Mouse (Mus musculus): Measurements from ENCODE around the gene Ap5m1. TPM values are rescaled to one million over a fixed set of nuclear protein-coding genes. Genes with fewer than 3 reads are reported as not detected.

Ap5m1 gene
- total and polyA plus RNA-seq, 2 experiments from 2014 or later = 15.2 to 23.1 TPM

GRCm38 (mm10) chr14:49074361-49074760 lies 8.5 kb downstream of the Ap5m1 start:
- DNase-seq (ENCODE audit: low spot score) = no peak
- no peak for TF ChIP-seq CTCF (IDR thresholded peaks at IDR 0.05)

DNA sequence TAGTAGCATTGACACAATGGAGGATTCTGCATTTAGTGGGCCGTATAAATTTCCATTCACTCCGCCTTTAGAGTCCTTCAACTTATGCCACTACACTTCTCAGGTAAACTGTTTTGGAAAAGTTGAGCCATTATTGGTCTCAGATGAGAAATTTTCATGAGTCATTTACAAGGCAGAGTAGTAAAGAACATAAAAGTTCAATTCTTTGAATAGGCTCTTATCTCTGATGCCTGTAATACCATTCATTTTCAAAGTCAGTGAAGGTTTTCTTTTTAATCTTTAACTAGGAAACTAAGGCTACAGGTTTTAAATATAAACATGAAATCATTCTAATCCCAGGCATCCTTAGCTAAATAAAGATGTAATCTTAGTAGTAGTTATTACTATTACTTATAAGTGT lies 12.9 kb downstream of the Ap5m1 start:
- no peak overlapping the region for H3K27ac ChIP-seq (ENCODE audit: low read depth, low read length)
- peaks cover 3% of the 10 kb centered on the region; the same call in 1 of the 2 replicates for H3K36me3 ChIP-seq (ENCODE audit: insufficient read depth, low read length)
- ATAC-seq (ENCODE audit: low FRiP score) (no peak), DNase-seq (ENCODE audit: low spot score) (no peak)
- WGBS = 96% methylated on average over 2 of the region's 2 CpGs
- no peak overlapping the region for H3K4me2 ChIP-seq (ENCODE audit: low read depth, low read length, poor library complexity, severe bottlenecking)
- TF ChIP-seq CTCF (IDR thresholded peaks at IDR 0.05) = no peak
- no peaks in the 10 kb centered on the region for H3K4me1 ChIP-seq (ENCODE audit: insufficient read depth, low read length)
- no peaks in the 10 kb centered on the region for H3K9me3 ChIP-seq (ENCODE audit: low read length)
- no peak overlapping the region for H3K4me3 ChIP-seq (ENCODE audit: low read depth, low read length)
- H3K9ac ChIP-seq (replicated peaks; ENCODE audit: low read length, poor library complexity, severe bottlenecking) = no peak overlapping the region
- no peaks in the 10 kb centered on the region for H3K27me3 ChIP-seq (ENCODE audit: insufficient read depth, low read length)

More at GRCm38 (mm10) chr14:49074361-49074760, 8.5 kb downstream of the Ap5m1 start:
- Histone ChIP-seq H3K36me3 (ENCODE audit: insufficient read depth, low read length) (peaks cover 6% of the 10 kb centered on the region; the same call in 1 of the 2 replicates), H3K9ac (replicated peaks; ENCODE audit: low read length, poor library complexity, severe bottlenecking) (no peak overlapping the region), H3K4me1 (ENCODE audit: insufficient read depth, low read length) (no peaks in the 10 kb centered on the region), H3K9me3 (ENCODE audit: low read length) (no peaks in the 10 kb centered on the region), H3K4me2 (ENCODE audit: low read depth, low read length, poor library complexity, severe bottlenecking) (no peak overlapping the region), H3K4me3 (ENCODE audit: low read depth, low read length) (no peak overlapping the region), H3K27me3 (ENCODE audit: insufficient read depth, low read length) (no peaks in the 10 kb centered on the region), H3K27ac (ENCODE audit: low read depth, low read length) (no peak overlapping the region)
- WGBS = 54% methylated on average over 2 of the region's 2 CpGs
- ATAC-seq (ENCODE audit: low FRiP score) = no peak

- TF ChIP-seq CTCF (IDR thresholded peaks at IDR 0.05) = no peak
- no peaks in the 10 kb centered on the region; the same call in 1 of the 2 replicates for H3K36me3 ChIP-seq (ENCODE audit: insufficient read depth, low read length)
- no peak overlapping the region for H3K9ac ChIP-seq (replicated peaks; ENCODE audit: low read length, poor library complexity, severe bottlenecking)
- 76% methylated on average over 4 of the region's 4 CpGs for WGBS
- ATAC-seq (ENCODE audit: low FRiP score) (no peak), DNase-seq (ENCODE audit: low spot score) (no peak)
- H3K4me1 ChIP-seq (ENCODE audit: insufficient read depth, low read length) = no peaks in the 10 kb centered on the region
- H3K27ac ChIP-seq (ENCODE audit: low read depth, low read length) = no peak overlapping the region
- H3K9me3 ChIP-seq (ENCODE audit: low read length) = no peaks in the 10 kb centered on the region
- no peak overlapping the region for H3K4me3 ChIP-seq (ENCODE audit: low read depth, low read length)
- H3K27me3 ChIP-seq (ENCODE audit: insufficient read depth, low read length) = no peaks in the 10 kb centered on the region
- H3K4me2 ChIP-seq (ENCODE audit: low read depth, low read length, poor library complexity, severe bottlenecking) = no peak overlapping the region
Observed at GRCm38 (mm10) chr14:49086522-49086921, 20.6 kb downstream of the Ap5m1 start.

DNA sequence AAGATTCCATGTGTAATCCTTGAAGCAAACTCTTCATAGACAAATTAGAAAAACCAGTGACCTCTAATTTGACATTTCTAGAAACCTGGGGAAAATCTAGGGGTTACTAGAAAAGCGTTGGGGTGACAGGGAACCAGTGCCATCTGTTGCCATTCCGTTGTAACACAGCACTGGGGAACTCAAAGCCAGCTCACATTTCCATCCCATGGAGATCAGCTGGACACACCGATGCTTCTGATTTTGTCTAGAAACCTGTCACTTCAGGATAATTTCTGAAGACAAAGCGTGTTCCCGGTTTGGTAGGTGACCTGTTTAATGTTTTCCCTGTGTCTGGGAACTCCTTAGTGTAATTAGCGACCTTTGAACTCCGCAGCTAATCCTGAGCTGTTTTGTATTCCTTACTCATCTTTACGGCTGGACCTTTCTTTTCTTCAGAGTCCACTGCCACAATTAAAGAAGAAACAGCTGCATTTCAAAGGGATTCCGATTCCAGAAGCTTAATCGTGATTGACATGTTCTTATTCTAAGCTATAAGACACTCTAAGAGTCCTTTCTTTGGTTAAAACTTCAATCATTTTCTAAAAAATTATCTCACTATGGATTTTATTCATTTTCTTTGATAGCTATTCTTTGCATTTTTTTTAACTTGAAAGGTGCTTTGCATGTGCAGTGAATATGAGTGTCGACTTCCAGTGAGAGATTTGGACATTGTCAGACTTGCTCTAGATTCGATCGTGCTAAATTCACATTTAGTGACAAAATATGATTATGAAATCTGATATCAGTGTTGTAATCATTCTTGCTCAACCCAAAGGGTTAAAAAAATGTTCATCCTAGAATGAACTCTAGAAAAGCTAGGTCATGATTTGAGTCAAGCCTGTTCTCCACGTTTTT lies 22.5 kb downstream of the Ap5m1 start:
- H3K4me2 ChIP-seq (ENCODE audit: low read depth, low read length, poor library complexity, severe bottlenecking) = no peak overlapping the region
- H3K27me3 ChIP-seq (ENCODE audit: insufficient read depth, low read length) = no peaks in the 10 kb centered on the region
- WGBS = 22% methylated on average over 14 of the region's 14 CpGs
- no peak overlapping the region for H3K27ac ChIP-seq (ENCODE audit: low read depth, low read length)
- no peaks in the 10 kb centered on the region; the same call in 1 of the 2 replicates for H3K36me3 ChIP-seq (ENCODE audit: insufficient read depth, low read length)
- no peaks in the 10 kb centered on the region for H3K4me1 ChIP-seq (ENCODE audit: insufficient read depth, low read length)
- TF ChIP-seq CTCF (IDR thresholded peaks at IDR 0.05) = no peak
- no peak overlapping the region for H3K9ac ChIP-seq (replicated peaks; ENCODE audit: low read length, poor library complexity, severe bottlenecking)
- no peak overlapping the region for H3K4me3 ChIP-seq (ENCODE audit: low read depth, low read length)
- DNase-seq (ENCODE audit: low spot score) (no peak), ATAC-seq (ENCODE audit: low FRiP score) (no peak)
- H3K9me3 ChIP-seq (ENCODE audit: low read length) = no peaks in the 10 kb centered on the region

DNA sequence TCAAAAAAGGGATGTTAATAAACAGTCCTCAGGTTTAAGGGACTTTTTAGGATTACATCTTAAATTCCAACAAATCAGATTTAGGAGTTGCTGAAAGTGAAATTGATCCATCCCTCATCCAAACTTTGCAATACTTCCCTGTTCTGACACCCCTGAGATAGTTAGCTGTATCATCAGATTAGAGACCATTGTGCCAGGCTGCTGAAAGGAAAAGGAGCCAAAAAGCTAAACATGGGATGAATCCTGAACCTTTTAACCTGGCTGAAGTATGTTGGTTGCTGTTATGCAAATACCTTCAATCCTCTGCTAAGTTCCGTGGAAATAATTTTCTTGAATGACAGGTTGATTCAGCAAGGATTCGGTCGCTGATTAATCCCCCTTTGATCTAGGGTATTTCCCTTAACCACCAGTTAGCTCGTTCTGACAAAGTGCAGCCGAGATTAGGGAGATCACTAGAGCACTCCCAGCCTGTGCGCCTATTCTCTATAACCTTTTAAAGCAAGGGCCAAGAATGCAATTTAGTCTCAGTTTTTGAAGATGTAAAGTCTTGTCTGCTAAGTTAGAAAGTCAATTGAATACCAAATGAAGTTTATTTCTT lies 23.7 kb downstream of the Ap5m1 start:
- no peak overlapping the region for H3K27ac ChIP-seq (ENCODE audit: low read depth, low read length)
- no peaks in the 10 kb centered on the region for H3K4me1 ChIP-seq (ENCODE audit: insufficient read depth, low read length)
- WGBS = 21% methylated on average over 6 of the region's 6 CpGs
- no peak for TF ChIP-seq CTCF (IDR thresholded peaks at IDR 0.05)
- no peaks in the 10 kb centered on the region; the same call in 1 of the 2 replicates for H3K36me3 ChIP-seq (ENCODE audit: insufficient read depth, low read length)
- no peak overlapping the region for H3K4me2 ChIP-seq (ENCODE audit: low read depth, low read length, poor library complexity, severe bottlenecking)
- H3K9me3 ChIP-seq (ENCODE audit: low read length) = no peaks in the 10 kb centered on the region
- ATAC-seq (ENCODE audit: low FRiP score) (no peak), DNase-seq (ENCODE audit: low spot score) (no peak)
- no peaks in the 10 kb centered on the region for H3K27me3 ChIP-seq (ENCODE audit: insufficient read depth, low read length)
- no peak overlapping the region for H3K4me3 ChIP-seq (ENCODE audit: low read depth, low read length)
- H3K9ac ChIP-seq (replicated peaks; ENCODE audit: low read length, poor library complexity, severe bottlenecking) = no peak overlapping the region

- Histone ChIP-seq H3K9me3 (ENCODE audit: low read length) (no peaks in the 10 kb centered on the region), H3K4me1 (ENCODE audit: insufficient read depth, low read length) (no peaks in the 10 kb centered on the region), H3K9ac (replicated peaks; ENCODE audit: low read length, poor library complexity, severe bottlenecking) (no peak overlapping the region), H3K27me3 (ENCODE audit: insufficient read depth, low read length) (no peaks in the 10 kb centered on the region), H3K36me3 (ENCODE audit: insufficient read depth, low read length) (no peaks in the 10 kb centered on the region; the same call in 1 of the 2 replicates), H3K27ac (ENCODE audit: low read depth, low read length) (no peak overlapping the region), H3K4me3 (ENCODE audit: low read depth, low read length) (no peak overlapping the region), H3K4me2 (ENCODE audit: low read depth, low read length, poor library complexity, severe bottlenecking) (no peak overlapping the region)
- ATAC-seq (ENCODE audit: low FRiP score) = no peak
- no peak for TF ChIP-seq CTCF (IDR thresholded peaks at IDR 0.05)
- 33% methylated on average over 5 of the region's 5 CpGs for WGBS
- DNase-seq (ENCODE audit: low spot score) = no peak
Observed at GRCm38 (mm10) chr14:49090102-49090501, 24.2 kb downstream of the Ap5m1 start.
